Mouse (Mus musculus) heart, embryonic 13.5 days (tissue): ENCODE data around the gene Tbc1d16. TPM values are rescaled to one million over a fixed set of nuclear protein-coding genes. Genes with fewer than 3 reads are reported as not detected.
"Not testable (repeated sequence)": the region's sequence is repeated elsewhere in the genome, so short reads cannot be mapped to it uniquely, and the experiment has no call there.

Experiments used
- ATAC-seq: fragments of 200-750 bp; cut with Nextera tagmentation; 2 replicates; pipeline ENCODE4 v1.8.0; 2017; ENCODE audit warnings: moderate TSS enrichment; ENCODE audit not compliant: insufficient number of reproducible peaks, low FRiP score, low TSS enrichment; ENCODE audit errors: extremely low read depth
- H3K27ac ChIP-seq: fragments of 300-500 bp; sonication (generic); replicated peaks from 2 replicates; pipeline ENCODE4 v1.5.1; 2015; ENCODE audit warnings: moderate library complexity, mild to moderate bottlenecking, inconsistent platforms
- H3K27me3 ChIP-seq: fragments of 300-500 bp; sonication (generic); replicated peaks from 2 replicates; pipeline ENCODE4 v1.6.1; 2015; ENCODE audit warnings: mild to moderate bottlenecking, inconsistent platforms
- H3K36me3 ChIP-seq: fragments of 300-500 bp; sonication (generic); 2 replicates; pipeline ENCODE4 v1.6.1; 2015; ENCODE audit warnings: mild to moderate bottlenecking, inconsistent platforms
- H3K4me1 ChIP-seq: fragments of 300-500 bp; sonication (generic); 2 replicates; pipeline ENCODE4 v1.6.1; 2015; ENCODE audit warnings: inconsistent platforms
- H3K4me2 ChIP-seq: fragments of 300-500 bp; sonication (generic); 2 replicates; pipeline ENCODE4 v1.6.1; 2015; ENCODE audit warnings: inconsistent platforms, mild to moderate bottlenecking, moderate library complexity
- H3K4me3 ChIP-seq: fragments of 300-500 bp; sonication (generic); 2 replicates; pipeline ENCODE4 v1.5.1; 2015; ENCODE audit warnings: moderate library complexity, mild to moderate bottlenecking, inconsistent platforms
- H3K9ac ChIP-seq: fragments of 300-500 bp; sonication (generic); 2 replicates; pipeline ENCODE4 v1.6.1; 2015; ENCODE audit warnings: inconsistent platforms, mild to moderate bottlenecking, moderate library complexity
- H3K9me3 ChIP-seq: fragments of 300-500 bp; sonication (generic); 2 replicates; pipeline ENCODE4 v1.6.1; 2016; ENCODE audit warnings: inconsistent platforms
- WGBS: fragments of 180-500 bp; shearing (Covaris S2); methylation state at CpG from one replicate; pipeline ENCODE4 v1.1.7; 2015; ENCODE audit warnings: mixed read lengths; 5-methylcytosine and 5-hydroxymethylcytosine counted together
- microRNA-seq: library from miRNA; unstranded; fragments of <30 nt; microRNA quantifications from one replicate; pipeline ENCODE4, GENCODE M21; 2016
- polyA plus RNA-seq: library from polyadenylated mRNA; unstranded; fragments of >200 nt; fragmentation: Nextera tagmentation; extraction: Ambion mirVana; gene quantifications from 2 replicates; pipeline ENCODE4 v1.2.1, GENCODE M21; 2015

Gene Tbc1d16
- polyA plus RNA-seq, 1 experiment from 2014 or later, result 9.6 TPM

DNA sequence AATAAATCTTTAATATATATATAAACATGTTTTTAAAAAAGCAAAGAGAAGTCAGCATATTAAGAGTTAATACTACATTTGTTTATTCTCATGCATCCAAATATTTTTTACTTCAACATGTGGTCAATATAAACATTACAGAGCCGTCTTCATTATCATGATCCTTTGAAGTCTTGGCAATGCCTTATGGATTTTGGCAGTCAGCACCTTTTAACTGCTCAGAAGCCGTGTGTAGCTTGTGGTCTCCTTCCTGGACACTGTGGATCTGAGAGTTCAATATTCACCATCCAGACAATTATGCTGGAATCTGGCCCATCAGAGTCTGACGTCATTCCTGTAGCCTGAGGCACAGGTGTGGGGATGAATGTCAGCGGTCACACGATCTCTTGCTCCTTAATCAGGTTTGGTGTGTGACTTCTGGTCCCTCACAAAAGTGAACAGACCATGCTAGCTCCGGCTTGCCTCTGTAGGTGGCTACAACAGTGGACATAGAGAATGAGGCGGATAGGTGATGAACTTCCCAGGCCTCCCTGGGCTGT is 123.2 kb downstream of the Tbc1d16 start:
- Histone ChIP-seq H3K27me3 (0 out of 2 replicates have a peak, but pooled peaks cover 4% of the 10 kb centered on the region), H3K9ac (peak overlapping the region; percentile 58; the same call in 1 of the 2 replicates), H3K4me1 (peaks cover 20% of the 10 kb centered on the region), H3K9me3 (no peaks in the 10 kb centered on the region), H3K4me2 (peak overlapping the region; percentile 50), H3K4me3 (no peak overlapping the region), H3K27ac (peak overlapping the region; percentile 34; the same call in 1 of the 2 replicates), H3K36me3 (no peaks in the 10 kb centered on the region)
- 61% methylated on average over 7 of the region's 7 CpGs for WGBS
- ATAC-seq, result no peak

DNA sequence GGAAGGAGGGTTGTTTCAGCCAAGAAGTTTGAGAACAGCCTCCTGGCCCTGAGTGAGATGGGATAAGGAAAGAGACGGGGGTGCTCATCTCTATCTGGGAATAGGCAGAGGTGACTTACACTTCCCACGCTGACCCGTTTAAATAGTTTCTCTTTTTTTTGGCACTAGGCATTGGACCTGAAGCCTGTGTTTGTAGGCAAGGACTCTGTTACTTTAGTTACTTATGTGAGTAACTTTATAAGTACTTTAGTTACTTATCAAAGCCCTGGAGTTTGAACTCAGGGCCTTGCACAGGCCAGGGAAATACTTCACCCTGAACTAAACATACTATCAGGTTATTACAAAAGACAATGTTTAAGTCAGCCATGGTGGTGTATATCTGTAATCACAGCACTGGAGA is 124.3 kb downstream of the Tbc1d16 start:
- Histone ChIP-seq H3K4me3 (no peak overlapping the region), H3K9ac (no peak overlapping the region), H3K36me3 (no peaks in the 10 kb centered on the region), H3K9me3 (no peaks in the 10 kb centered on the region), H3K27ac (no peak overlapping the region), H3K27me3 (0 out of 2 replicates have a peak, but pooled peaks cover 4% of the 10 kb centered on the region), H3K4me2 (no peak overlapping the region), H3K4me1 (peaks cover 20% of the 10 kb centered on the region)
- no peak for ATAC-seq
- 71% methylated on average over 3 of the region's 3 CpGs for WGBS

DNA sequence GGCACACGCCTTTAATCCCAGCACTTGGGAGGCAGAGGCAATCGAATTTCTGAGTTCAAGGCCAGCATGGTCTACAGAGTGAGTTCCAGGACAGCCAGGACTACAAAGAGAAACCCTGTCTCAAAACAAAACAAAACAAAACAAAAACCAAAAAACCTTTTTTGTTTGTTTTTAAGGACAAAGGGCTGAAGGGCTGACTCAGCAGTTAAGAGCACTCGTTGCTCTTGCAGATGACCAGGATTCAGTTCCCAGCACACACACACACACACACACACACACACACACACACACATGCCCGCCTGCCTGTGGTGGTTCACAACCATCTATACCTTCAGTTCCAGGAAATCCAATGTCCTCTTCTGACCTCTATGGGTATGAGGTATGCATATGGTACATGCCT is 127.9 kb downstream of the Tbc1d16 start:
- 62% methylated on average over 4 of the region's 4 CpGs for whole genome bisulfite sequencing
- not testable (repeated sequence) for H3K9ac ChIP-seq, H3K36me3 ChIP-seq, ATAC-seq, H3K4me2 ChIP-seq, H3K27ac ChIP-seq, H3K4me3 ChIP-seq, H3K27me3 ChIP-seq, H3K9me3 ChIP-seq
- peaks cover 15% of the 10 kb centered on the region for H3K4me1 ChIP-seq

DNA sequence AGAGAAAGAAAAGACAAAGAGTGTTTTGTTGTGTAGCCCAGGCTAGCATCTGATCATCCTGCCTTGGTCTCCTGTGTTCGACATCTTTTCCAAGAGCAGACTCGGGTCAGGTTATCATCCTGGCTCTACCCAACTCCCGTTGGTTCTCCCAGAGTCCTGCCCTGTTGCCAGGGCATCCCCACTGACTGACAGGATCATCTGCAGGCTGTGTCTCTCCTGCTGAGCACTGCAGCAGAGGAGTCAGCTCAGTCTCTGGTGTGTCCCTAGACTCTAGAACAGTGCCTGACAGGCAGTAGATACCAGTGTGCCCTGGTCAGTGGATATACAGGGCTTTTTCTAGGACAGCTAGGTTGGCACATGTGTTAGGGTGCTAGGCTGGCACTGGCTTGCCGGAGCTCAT is 130.1 kb downstream of the Tbc1d16 start:
- no peaks in the 10 kb centered on the region for H3K36me3 ChIP-seq
- no peak for ATAC-seq
- 52% methylated on average over 4 of the region's 4 CpGs for WGBS
- H3K9me3 ChIP-seq, result no peaks in the 10 kb centered on the region
- peaks cover 9% of the 10 kb centered on the region for H3K27me3 ChIP-seq
- H3K27ac ChIP-seq, result no peak overlapping the region
- H3K4me3 ChIP-seq, result no peak overlapping the region
- H3K9ac ChIP-seq, result no peak overlapping the region
- H3K4me2 ChIP-seq, result no peak overlapping the region
- H3K4me1 ChIP-seq, result peaks cover 14% of the 10 kb centered on the region

- ATAC-seq, result no peak
- H3K9ac ChIP-seq, result 0 out of 2 replicates have a peak overlapping the region, but pooled peaks have one; percentile 24
- H3K4me2 ChIP-seq, result no peak overlapping the region
- no peak overlapping the region for H3K4me3 ChIP-seq
- no peak overlapping the region for H3K27ac ChIP-seq
- WGBS, result 35% methylated on average over 3 of the region's 3 CpGs
- no peaks in the 10 kb centered on the region for H3K9me3 ChIP-seq
- no peaks in the 10 kb centered on the region for H3K36me3 ChIP-seq
- peaks cover 10% of the 10 kb centered on the region for H3K27me3 ChIP-seq
- peaks cover 19% of the 10 kb centered on the region for H3K4me1 ChIP-seq
Observed at GRCm38 (mm10) chr11:119095441-119095840, 132.9 kb downstream of the Tbc1d16 start.

DNA sequence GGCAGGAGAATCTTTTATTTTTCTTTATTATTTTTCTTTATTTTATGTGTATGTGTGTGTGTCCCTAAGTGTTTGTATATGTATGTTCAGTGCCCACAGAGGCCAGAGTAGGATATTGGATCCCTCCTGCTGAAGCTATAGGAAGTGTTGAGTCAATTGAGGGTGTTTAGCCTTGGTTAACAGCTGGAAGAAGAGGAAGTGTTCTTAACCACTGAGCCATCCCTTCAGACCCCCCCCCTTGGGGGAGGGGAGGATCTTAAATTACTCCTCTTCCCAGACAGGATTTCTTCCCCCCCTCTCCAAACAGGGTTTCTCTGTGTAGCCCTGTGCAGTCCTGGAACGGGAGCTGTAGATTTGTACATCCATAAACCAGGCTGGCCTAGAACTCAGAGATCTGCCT is 135.0 kb downstream of the Tbc1d16 start:
- peaks cover 41% of the 10 kb centered on the region for H3K4me1 ChIP-seq
- WGBS, result 75% methylated on average over 1 of the region's 1 CpGs

More for the DNA sequence above, 135.0 kb downstream of the Tbc1d16 start:
- Histone ChIP-seq H3K9me3 (no peaks in the 10 kb centered on the region), H3K27ac (no peak overlapping the region), H3K36me3 (no peaks in the 10 kb centered on the region), H3K4me3 (no peak overlapping the region), H3K4me2 (no peak overlapping the region), H3K9ac (no peak overlapping the region), H3K27me3 (peaks cover 31% of the 10 kb centered on the region)
- ATAC-seq, result no peak

Small RNA genes lying within 50 kb of the gene (microRNA-seq; reads per million reads assigned to microRNA genes)
- 2.4 reads per million, percentile 6 among the genes with 10 or more reads in this experiment for gene Mir6934

Other genes starting within 250 kb of the Tbc1d16 start
- gene Enpp7, start 240.3 kb downstream of the Tbc1d16 start, polyA plus RNA-seq, result not detected in 2 replicates
- gene Cbx2, start 205.5 kb downstream of the Tbc1d16 start, polyA plus RNA-seq, result 17.6 and 18.9 TPM in 2 replicates
- 6.1 and 7.0 TPM in 2 replicates for gene Cbx8, start 187.5 kb downstream of the Tbc1d16 start, polyA plus RNA-seq
- gene Cbx4, start 142.3 kb downstream of the Tbc1d16 start, polyA plus RNA-seq, result 8.0 and 9.5 TPM in 2 replicates
- 1.5 and 3.1 TPM in 2 replicates for gene Ccdc40, start 73 bp upstream of the Tbc1d16 start, polyA plus RNA-seq
- 103 and 104 TPM in 2 replicates for gene Gaa, start 39.4 kb upstream of the Tbc1d16 start, polyA plus RNA-seq
- 281 and 304 TPM in 2 replicates for gene Eif4a3, start 71.6 kb upstream of the Tbc1d16 start, polyA plus RNA-seq
- 0.36 and 0.37 TPM in 2 replicates for gene Card14, start 79.3 kb upstream of the Tbc1d16 start, polyA plus RNA-seq
- gene Sgsh, start 127.0 kb upstream of the Tbc1d16 start, polyA plus RNA-seq, result 5.7 and 6.9 TPM in 2 replicates
- 9.3 and 10.4 TPM in 2 replicates for gene Slc26a11, start 127.1 kb upstream of the Tbc1d16 start, polyA plus RNA-seq
- 5.5 and 6.8 TPM in 2 replicates for gene Rnf213, start 164.6 kb upstream of the Tbc1d16 start, polyA plus RNA-seq